Mouse (Mus musculus): ENCODE measurements at regions not wholly inside any gene's neighbourhood (a gene's known extent, or its start where the extent isn't known, plus 50 kb on each side); places are given as distances from the start of the nearest gene placed in this dataset.

- no peak for DNase-seq
Observed at GRCm38 (mm10) chr16:51911109-51911765, 119.8 kb upstream of the Cblb start.

DNA sequence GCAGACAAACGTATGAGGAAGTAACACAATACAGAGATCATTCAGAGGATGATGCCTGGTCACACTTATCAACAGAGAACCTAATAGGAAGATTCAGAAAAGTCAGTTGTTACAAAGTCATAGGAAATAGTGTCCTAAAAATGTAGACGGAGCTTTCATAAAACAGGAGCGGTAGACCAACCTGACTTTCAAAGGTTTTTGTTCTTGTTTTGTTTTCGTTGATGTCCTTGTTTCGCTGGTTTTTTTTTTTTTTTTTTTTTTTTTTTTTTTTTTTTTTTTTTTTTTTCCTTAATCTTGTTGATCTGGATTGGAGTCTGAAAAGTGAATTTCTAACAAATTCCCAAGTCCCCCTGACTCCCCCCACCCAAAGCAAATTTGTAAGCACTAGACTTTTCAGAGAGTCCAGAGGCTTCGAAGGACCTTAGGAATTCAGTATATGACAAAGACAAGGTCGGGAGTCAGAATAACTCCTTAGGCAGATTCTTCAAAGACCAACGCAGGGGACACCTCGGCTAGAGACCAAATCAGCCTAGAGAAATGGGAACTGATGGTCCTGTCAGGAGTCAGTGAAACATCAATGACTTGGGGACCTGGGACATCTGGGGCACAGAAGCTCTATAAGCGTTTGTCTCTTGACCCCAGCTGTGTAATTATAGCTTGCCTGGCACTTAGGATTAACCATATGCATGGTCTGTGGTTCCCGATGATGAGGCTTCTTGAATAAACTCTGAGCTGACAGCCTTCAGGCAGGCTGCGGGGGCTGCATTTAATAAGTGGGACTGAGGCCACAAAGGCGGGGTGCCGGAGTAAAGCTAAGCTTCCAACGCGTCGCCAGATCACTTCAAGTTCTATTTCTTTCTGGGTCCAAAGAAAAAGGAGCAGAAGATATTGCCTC is 115.7 kb upstream of the Cblb start:
- no peak for DNase-seq

GRCm38 (mm10) chr16:51915929-51916308 is 115.1 kb upstream of the Cblb start:
- no peak for DNase-seq

- DNase-seq: no peak
Observed at GRCm38 (mm10) chr16:51916337-51916736, 114.7 kb upstream of the Cblb start.

DNA sequence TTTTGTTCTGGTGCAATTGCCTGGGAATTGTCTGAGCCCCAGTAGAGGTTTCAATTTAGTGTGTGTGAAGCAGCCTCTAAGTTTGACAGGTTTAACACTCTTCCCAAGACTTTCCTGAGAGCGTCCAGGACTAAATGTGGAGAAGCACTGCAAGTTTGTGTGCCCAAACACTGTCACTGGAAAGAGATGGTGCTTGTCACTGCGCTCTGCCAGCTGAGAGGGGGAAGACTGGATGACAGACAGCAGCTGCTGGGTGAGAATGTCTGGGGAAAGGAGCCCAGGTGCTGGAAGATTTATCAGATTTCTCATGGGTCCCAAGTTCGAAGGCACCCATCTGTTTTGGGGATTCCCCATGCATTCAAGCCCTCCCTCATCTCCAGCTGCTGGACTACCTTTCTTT is 114.2 kb upstream of the Cblb start:
- no peak for DNase-seq

DNA sequence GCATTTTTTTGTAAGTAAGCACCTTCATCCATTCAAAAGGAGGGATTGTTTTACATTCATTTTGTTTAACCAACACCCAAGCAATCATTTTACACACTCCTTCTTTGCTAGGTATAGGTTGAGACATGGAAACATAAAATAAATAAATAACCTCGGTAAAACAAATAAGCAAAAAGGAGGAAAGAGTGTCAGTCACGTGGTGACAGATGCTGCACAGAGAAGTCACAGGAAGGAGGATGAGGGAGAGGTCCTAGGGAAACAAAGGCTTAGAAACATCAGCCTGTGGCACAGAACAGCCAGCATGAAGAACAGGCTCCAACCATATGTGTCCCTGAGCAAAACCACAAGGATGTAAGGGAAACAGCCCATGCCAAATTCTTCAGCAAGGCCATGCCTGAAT is 113.5 kb upstream of the Cblb start:
- no peak for DNase-seq

DNA sequence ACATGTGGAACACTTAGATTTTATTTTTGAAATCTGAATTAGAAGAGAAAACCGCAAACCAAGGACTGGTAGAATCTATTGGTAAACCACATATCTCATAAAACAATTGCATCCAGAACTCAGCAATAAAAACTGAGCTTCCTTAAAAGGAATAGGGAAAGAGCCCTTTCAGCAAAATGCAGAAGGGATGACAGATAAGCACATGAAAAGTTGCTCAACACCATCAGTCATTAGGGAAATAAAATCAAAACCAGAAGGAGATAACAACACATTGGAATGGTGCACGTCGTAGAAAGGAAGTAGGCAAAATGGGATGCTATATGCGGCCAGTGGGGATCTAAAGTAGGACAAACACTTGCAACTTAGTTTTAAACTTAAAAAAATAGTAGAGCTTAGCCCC is 110.0 kb upstream of the Cblb start:
- no peak for DNase-seq

- no peak for DNase-seq
Observed at GRCm38 (mm10) chr16:51922589-51922988, 108.4 kb upstream of the Cblb start.

DNA sequence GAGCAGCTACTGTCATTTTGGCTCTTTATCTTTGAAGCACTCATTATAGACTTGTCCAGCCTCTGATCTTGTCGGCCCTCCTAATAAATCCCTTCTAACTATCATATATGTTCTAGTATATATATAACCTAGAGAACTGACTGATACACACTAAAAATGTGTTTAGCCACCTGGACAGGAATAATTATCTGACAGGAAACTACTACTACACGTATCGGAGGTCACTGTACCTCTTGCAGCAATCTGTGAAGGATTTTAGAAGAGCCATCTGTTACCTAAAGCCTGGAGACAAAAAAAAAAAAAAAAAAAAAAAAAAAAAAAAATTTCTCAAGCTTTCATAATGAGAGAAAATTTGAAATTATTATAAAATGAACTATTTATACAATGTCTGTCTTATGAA is 105.4 kb upstream of the Cblb start:
- DNase-seq: no peak

DNA sequence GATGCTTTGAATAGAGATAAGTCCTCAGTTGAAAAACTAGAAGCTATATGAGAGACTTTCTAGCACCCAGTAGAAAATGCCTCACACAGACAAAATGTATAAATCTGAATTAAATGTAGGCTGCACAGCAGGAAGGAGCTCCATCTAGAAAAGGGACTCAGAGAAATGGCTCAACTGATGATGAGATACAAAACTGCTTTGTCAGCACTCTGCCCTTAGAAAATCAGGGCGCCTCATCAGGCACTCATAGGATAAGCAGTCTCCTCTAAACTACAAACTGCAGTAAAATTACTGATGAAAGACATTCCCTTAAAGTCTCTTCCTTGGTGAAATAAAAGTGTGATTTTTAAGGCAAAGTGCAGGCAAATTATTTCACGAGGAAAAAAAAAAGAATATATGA is 97.9 kb upstream of the Cblb start:
- DNase-seq: no peak

- no peak for DNase-seq
Observed at GRCm38 (mm10) chr16:51933965-51934364, 97.1 kb upstream of the Cblb start.

GRCm38 (mm10) chr16:51937298-51937697 is 93.7 kb upstream of the Cblb start:
- no peak for DNase-seq

GRCm38 (mm10) chr16:51939061-51939460 is 92.0 kb upstream of the Cblb start:
- no peak for DNase-seq

DNA sequence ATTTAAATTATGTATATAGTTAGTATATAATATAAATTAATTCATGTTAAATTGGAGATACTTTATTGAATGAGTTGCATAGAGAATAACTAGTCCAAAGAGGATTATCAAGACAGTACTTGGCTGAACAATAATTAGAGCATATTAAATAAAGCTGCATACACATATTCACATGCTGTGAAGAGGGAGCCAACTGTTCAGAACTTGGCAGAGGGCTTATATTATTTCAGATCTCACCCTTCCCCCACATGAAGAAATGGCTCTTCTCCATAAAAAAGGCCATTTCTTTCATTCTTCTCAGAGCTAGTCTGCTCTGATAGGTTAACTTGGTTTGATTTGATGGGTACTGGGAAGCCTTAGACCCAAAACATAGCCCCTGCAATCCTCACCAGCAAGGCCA is 90.5 kb upstream of the Cblb start:
- no peak for DNase-seq

- no peak for DNase-seq
Observed at GRCm38 (mm10) chr16:51942431-51943130, 88.4 kb upstream of the Cblb start.

- DNase-seq: no peak
Observed at GRCm38 (mm10) chr16:51967051-51967845, 63.8 kb upstream of the Cblb start.
